Mouse (Mus musculus) thymus, adult 2 months (tissue): ENCODE data around the gene G3bp1.

Source experiments
- CTCF ChIP-seq: fragments of 200-500 bp; IDR thresholded peaks from 2 replicates; pipeline ENCODE4 v1.5.1; 2012; ENCODE audit warnings: mild to moderate bottlenecking, control low read depth, low read length, moderate library complexity, borderline replicate concordance; ENCODE audit not compliant: control insufficient read depth, poor library complexity, insufficient read depth; ENCODE audit errors: extremely low read depth
- POLR2A ChIP-seq: fragments of 200-500 bp; IDR thresholded peaks from 2 replicates; pipeline ENCODE4 v1.6.1; 2012; ENCODE audit warnings: mild to moderate bottlenecking, low read length, control low read depth, moderate library complexity; ENCODE audit not compliant: control insufficient read depth, poor library complexity, insufficient read depth; ENCODE audit errors: extremely low read depth

DNA sequence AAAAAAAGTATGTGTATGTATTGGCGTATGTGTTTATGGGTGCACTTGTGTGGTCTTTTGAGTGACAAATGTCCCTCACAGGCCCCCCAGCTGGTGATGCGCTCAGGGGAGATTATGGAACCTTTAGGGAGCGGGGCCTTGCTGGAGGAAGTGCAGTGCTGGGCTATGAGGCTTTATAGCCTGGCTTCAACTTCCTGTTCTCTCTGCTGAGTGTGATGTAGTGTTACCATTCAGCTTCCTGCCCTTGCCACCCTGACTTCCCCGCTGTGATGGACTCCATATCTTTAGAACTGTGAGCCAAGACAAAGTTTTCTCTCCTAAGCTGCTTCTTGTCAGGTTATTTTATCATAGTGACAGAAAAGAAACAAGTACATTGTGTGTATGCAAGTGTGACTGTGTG lies 73.2 kb downstream of the G3bp1 start:
- no peak for TF ChIP-seq POLR2A
- no peak for TF ChIP-seq CTCF
